Mouse (Mus musculus) bone marrow, adult 2 months (tissue): ENCODE measurements around the gene Bcl2.

Experiments used
- CTCF ChIP-seq: fragments of 200-500 bp; IDR thresholded peaks from 2 replicates; pipeline ENCODE4 v1.5.1; 2011; ENCODE audit warnings: low read length, control low read depth; ENCODE audit not compliant: control insufficient read depth, insufficient read depth
- POLR2A ChIP-seq: fragments of 200-500 bp; IDR thresholded peaks from 2 replicates; pipeline ENCODE4 v1.6.1; 2011; ENCODE audit warnings: low read depth, mild to moderate bottlenecking, control low read depth, low read length, borderline replicate concordance; ENCODE audit not compliant: control insufficient read depth

DNA sequence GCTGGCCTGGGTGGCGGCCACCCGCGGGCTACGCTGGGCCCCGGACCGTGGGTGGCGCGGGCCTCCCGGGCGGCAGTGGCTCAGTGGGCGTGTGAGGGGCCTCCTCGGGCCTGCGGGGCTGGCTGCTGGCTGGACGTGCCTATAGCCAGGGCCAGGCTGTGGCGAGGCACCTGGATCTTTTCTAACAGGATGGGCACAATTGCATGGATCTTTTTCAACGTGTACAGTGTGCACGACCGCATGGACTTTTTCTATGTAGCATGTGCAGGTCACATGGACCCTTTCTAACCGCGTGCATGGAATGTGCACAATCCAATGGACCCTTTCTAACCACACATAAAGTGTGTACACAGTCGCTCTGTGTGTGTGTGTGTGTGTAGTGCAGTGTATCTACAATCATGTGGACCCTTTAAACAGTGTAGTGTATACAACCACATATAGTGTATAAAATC is 482 bp upstream of the Bcl2 start:
- no peak for TF ChIP-seq CTCF
- no peak for TF ChIP-seq POLR2A
